Mouse (Mus musculus): Measurements from ENCODE around the gene Klf2. TPM values are rescaled to one million over a fixed set of nuclear protein-coding genes. Genes with fewer than 3 reads are reported as not detected.

Gene Klf2
- 10 to 100 TPM; 16.1 to 17.4 TPM for total RNA-seq (2021)
- long read RNA-seq, experiment 1, transcript Klf2-201 (3 exons, 1,847 nt): major isoform, 11 of 13 reads
- long read RNA-seq, experiment 1, partial matches to known transcripts: 2 of 13 reads
- long read RNA-seq, experiment 1, other reads (novel, unspliced or antisense): 0 of 13 reads
- long read RNA-seq, experiment 2, transcript Klf2-201 (3 exons, 1,847 nt): major isoform, 7 of 7 reads
- long read RNA-seq, experiment 2, partial matches to known transcripts: 0 of 7 reads
- long read RNA-seq, experiment 2, other reads (novel, unspliced or antisense): 0 of 7 reads

- peak; percentile 99 for DNase-seq
These were observed at the start of gene Klf2 for GRCm38 (mm10) chr8:72318801-72319322. Gene Klf2, plus strand, starts transcription at chr8:72319033.

DNA sequence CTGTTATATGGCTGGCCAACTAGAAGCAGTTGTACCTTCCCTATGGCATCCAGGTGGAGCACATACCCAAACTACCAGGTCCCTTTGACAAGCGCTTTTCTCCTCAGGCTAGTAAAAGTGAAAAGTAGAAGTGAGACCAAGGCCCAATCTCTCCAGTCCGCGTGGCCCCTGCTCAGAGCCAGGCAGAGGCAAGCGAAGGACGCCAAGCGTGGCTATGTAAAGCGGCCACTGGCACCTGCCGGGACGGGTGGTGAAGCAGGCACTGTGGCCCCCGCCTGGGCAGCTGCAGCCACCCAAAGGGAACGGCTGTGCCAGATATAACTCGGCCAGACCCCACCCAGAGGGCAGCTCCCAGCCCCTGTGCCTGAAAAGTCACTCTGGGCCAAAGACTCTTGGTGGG, 48.2 kb upstream of the Klf2 start:
- DNase-seq: no peak

- DNase-seq: no peak
These were observed 47.7 kb upstream of the Klf2 start for GRCm38 (mm10) chr8:72271051-72271660.

GRCm38 (mm10) chr8:72271691-72272090, 47.1 kb upstream of the Klf2 start:
- no peak for DNase-seq

DNA sequence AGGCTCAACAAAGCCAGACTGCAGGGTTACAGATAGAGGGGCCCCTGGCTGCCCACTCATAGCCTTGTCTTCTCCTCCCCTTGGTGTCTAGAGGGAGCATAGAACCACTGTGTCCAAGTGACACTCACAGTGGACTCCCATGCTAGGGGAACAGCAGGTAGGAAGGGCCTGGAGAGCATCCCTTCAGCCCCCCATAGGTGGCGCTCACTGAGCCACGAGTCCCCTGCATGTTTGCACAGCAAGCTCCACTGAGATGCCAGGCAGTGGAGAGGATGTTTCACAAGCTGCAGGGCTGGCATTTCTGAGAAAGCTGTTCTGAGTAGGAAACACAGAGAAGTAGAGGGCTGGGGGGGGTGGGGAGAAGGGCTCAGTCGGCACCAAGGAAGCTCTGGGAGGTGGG, 46.5 kb upstream of the Klf2 start:
- peak; percentile 51 for DNase-seq

DNA sequence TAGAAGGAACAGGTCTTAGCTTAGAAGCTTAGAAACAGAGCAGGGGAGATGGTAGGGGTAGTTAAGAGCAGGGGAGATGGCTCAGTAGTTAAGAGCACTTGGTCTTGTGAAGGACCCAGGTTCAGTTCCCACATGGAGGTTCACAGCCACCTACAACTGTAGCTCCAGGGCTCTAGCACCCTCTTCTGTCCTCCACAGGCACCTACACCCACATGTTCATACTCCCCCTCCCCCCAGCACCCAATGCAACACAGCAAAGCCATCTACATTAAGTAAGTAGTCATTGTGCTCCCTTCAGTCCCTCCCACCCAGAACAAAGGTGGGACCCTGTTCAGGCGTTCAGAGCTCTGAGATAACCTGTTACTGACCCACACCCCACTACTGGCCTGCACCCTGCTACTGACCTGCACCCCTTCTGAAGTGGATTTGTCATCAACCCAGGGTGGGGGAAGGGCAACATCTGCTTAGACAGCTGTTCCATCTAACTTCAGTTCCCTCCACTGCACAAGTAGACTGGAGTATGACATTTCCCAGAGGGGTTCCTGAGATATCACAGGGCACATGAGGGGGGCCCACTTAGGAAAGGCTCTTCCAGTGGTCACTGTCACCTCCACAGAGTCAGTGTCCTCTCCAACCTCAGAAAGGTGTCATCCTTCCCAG, 45.6 kb upstream of the Klf2 start:
- DNase-seq: no peak

DNA sequence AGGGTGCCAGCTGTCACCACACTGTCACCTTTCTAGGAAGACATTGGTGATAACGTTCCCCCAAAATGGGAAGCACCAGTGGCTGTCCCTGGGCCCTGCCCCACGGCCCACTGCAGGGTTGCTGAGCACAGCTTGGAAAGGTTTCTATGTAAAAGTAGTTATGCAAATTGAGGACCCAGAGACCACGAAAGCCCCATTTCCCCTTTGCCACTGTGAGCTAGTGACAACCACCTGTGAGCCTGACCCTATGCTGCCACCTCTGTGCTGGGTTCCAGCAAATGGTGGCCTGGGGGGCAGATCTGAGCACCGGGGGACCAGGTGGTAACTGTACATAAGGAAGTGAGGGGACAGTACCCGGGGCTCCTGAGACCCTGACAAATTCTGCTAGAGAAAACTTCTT, 45.0 kb upstream of the Klf2 start:
- DNase-seq: no peak

- DNase-seq: no peak
These were observed 41.6 kb upstream of the Klf2 start for GRCm38 (mm10) chr8:72277244-72277643.

- peak; percentile 35 for DNase-seq
These were observed 39.7 kb upstream of the Klf2 start for GRCm38 (mm10) chr8:72279151-72279550.

GRCm38 (mm10) chr8:72281634-72282033, 37.2 kb upstream of the Klf2 start:
- no peak for DNase-seq

DNA sequence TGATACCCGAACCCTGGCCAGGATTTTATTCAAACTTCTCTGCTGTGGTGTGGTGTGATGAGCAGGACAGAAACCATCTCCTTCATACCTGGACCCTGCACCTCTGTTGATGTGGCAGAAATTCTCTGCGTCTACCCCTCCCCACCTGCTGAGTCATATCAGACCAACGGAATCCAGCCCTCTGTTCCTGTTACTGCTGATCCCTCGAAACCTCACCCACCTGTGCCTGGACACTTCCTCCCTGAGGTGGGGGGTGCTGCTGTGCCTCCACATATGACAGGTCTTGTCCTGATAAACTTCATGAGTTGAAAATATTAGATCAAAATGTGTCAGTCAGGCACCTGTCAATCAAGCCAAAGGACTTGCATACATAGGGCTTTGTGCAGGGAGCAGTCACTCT, 33.5 kb upstream of the Klf2 start:
- DNase-seq: no peak

DNA sequence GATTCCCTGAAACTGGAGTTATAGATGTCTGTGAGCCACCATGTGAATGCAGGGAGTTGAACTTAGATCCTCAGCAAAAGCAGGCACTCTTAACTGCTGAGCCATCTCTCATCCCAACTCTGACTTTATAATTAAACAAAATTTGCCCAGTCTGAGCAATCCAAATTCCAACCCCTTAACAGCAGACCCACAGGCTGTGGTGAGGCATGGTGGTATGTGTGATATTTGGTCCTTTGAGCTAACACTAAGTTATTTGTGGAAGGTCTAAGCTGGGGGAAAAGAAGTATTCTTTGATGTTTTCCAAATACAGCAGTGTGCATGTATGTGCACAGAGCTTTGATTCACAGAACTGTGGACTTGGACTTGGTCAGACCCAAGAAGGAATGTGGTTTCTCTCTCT, 29.8 kb upstream of the Klf2 start:
- DNase-seq: no peak

DNA sequence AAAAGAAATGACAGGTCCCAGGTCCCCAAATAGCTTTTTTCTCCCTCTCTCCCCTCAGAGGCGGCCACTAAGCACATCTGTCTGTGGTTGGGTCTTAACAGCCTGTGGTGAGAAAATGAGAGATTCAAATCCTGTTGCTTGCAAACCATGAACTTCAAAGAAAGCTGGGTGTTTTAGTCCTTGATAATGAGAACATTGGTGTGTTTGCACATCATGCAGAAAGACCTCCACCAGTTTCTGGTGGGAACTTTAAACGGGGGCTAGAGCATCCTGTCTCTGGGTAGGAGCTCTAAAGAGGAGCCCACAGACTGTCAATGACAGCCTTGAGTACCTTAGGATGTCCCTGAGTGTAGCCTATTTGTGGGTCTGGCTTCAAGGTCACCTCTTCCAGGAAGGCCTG, 27.7 kb upstream of the Klf2 start:
- DNase-seq: no peak

- no peak for DNase-seq
These were observed 25.5 kb upstream of the Klf2 start for GRCm38 (mm10) chr8:72293309-72293708.

GRCm38 (mm10) chr8:72295125-72295524, 23.7 kb upstream of the Klf2 start:
- DNase-seq: no peak

GRCm38 (mm10) chr8:72295679-72296078, 23.2 kb upstream of the Klf2 start:
- peak; percentile 92 for DNase-seq

GRCm38 (mm10) chr8:72296561-72296960, 22.3 kb upstream of the Klf2 start:
- no peak for DNase-seq

- DNase-seq: no peak
These were observed 19.9 kb upstream of the Klf2 start for GRCm38 (mm10) chr8:72298928-72299327.

DNA sequence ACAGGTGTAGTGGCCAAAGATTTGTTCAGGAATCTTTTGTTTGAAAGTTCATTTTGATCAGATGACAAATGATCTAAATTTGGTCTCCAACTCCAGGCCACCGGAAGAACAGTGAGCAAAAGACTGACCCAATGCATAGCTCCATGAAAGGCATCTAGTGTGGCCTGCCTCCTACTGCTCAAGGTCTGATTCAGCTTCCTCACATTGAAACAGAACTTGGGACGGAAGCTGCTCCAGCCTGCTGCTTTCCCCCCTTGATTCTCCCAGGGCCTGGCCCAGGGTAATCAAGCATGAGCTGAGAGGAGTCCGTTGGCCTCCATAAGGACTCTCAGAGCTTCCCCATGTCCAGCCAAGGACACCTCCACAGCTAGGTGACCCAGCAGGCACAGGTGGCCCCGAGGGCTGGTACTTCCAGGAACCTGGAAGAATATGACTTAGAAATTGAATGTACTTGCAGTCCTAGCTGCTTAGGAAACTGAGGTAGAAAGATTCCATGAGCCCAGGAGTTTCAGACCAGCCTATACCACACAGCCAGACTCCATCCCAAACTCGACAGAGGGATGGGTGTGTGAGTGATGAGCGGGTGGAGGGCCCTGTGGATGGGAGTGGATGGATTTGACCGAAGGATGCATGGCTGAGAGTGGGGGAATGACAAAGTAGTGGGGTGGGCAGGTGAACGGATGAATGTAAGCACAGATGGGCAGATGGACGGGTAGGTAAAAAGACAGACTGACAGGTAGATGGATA, 18.0 kb upstream of the Klf2 start:
- DNase-seq: no peak

- DNase-seq: no peak
These were observed 17.3 kb upstream of the Klf2 start for GRCm38 (mm10) chr8:72301497-72301896.

DNA sequence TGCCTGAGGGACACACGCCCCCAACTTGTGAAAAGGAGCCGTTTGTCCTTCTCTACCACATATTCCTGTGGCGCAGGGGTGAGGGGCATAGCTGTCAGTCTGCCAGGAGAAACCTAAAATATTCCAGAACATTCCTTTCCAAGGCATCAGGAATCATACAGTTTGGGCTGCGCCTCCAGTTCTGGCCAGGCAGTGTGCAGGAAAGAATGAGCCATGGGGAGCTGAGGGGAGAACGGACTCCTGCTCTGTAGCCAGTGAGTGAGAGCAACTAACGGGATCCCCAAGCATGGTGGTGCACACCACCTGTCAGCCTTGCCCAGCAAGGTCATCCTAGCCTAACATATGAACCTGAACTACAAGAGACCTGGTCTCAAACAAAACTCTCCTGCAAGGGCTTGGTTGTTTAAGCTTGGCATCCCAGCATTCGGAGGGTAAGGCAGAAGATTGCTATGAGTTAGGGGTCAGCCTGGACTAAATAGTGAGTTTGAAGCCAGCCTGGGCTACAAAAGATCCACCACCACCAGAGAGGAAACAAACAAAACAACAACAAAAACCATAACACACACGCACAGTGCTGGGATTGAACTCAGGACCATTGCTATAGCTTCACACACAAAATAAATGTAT, 15.7 kb upstream of the Klf2 start:
- peak; percentile 45 for DNase-seq

GRCm38 (mm10) chr8:72303633-72304032, 15.2 kb upstream of the Klf2 start:
- peak; percentile 86 for DNase-seq

Measured in gastrocnemius, postnatal 25 days (tissue).